Mouse (Mus musculus) thymus, adult 2 months (tissue): Measurements from ENCODE around the gene Shprh.

ENCODE experiments used
- CTCF ChIP-seq: fragments of 200-500 bp; IDR thresholded peaks from 2 replicates; pipeline ENCODE4 v1.5.1; 2012; ENCODE audit warnings: mild to moderate bottlenecking, control low read depth, low read length, moderate library complexity, borderline replicate concordance; ENCODE audit not compliant: control insufficient read depth, poor library complexity, insufficient read depth; ENCODE audit errors: extremely low read depth
- POLR2A ChIP-seq: fragments of 200-500 bp; IDR thresholded peaks from 2 replicates; pipeline ENCODE4 v1.6.1; 2012; ENCODE audit warnings: mild to moderate bottlenecking, low read length, control low read depth, moderate library complexity; ENCODE audit not compliant: control insufficient read depth, poor library complexity, insufficient read depth; ENCODE audit errors: extremely low read depth

DNA sequence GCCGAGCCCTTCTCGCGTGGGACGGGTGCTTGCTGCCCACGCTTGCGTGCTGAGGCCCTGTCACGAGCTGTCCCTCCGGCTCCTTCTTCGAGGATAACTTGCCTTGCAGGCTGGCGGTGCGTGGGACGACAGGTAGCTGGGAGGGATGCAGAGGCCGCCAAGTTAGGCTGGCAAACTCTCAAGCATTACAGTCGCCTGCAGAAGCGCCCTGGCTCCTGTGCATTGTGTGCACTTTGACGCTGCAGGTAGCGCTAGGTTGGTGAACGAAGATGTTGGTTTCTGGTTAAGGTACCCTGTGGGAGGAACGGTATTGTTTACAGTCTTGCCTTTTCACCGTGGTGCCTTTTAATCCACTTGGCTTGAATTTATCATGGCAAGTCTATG lies 507 bp downstream of the Shprh start:
- TF ChIP-seq POLR2A: no peak
- no peak for TF ChIP-seq CTCF
